Mouse (Mus musculus) hematopoietic stem cell, adult 5-6 weeks (primary cell): ENCODE results near the gene Aldh8a1. TPM values are rescaled to one million over a fixed set of nuclear protein-coding genes. Genes with fewer than 3 reads are reported as not detected.

Experiments used
- ATAC-seq, 2 experiments: fragments of 125-278 bp in 1 of 2; replicated peaks in 1 of 2; 2 replicates each; pipeline ENCODE4 v1.8.0; 2016 to 2017; ENCODE audit warnings: inconsistent platforms in 2 of 2, mild to moderate bottlenecking in 2 of 2, moderate number of reproducible peaks in 2 of 2, low read depth in 1 of 2, moderate TSS enrichment in 1 of 2; ENCODE audit not compliant: low FRiP score in 2 of 2, poor library complexity in 2 of 2, severe bottlenecking in 2 of 2, insufficient read depth in 1 of 2, low TSS enrichment in 1 of 2
- total RNA-seq: library from RNA; stranded (forward); fragments of 172-1452, 232-1000 nt; gene quantifications from 2 replicates; pipeline ENCODE4 v1.2.3, GENCODE M21; 2017

Aldh8a1 gene
- not detected in 2 replicates for total RNA-seq

- ATAC-seq, result peak; percentile 17 to 36; a peak in 1 of 4 replicates
These were observed at the start of gene Aldh8a1 for GRCm38 (mm10) chr10:21376682-21377473. Gene Aldh8a1 (plus strand): TSS chr10:21377291.

GRCm38 (mm10) chr10:21327605-21328135 lies 49.4 kb upstream of the Aldh8a1 start:
- ATAC-seq, result no peak

- ATAC-seq, result peak; percentile 17 to 32; a peak in 2 of 4 replicates
These were observed 42.6 kb upstream of the Aldh8a1 start for GRCm38 (mm10) chr10:21334349-21335105.

- no peak for ATAC-seq
These were observed 41.6 kb upstream of the Aldh8a1 start for GRCm38 (mm10) chr10:21335534-21335933.

GRCm38 (mm10) chr10:21337191-21337590 lies 39.9 kb upstream of the Aldh8a1 start:
- ATAC-seq, result no peak

GRCm38 (mm10) chr10:21341706-21342105 lies 35.4 kb upstream of the Aldh8a1 start:
- ATAC-seq, result no peak

- no peak for ATAC-seq
These were observed 34.6 kb upstream of the Aldh8a1 start for GRCm38 (mm10) chr10:21342331-21343005.

GRCm38 (mm10) chr10:21347332-21347731 lies 29.8 kb upstream of the Aldh8a1 start:
- ATAC-seq, result no peak

GRCm38 (mm10) chr10:21349449-21349848 lies 27.6 kb upstream of the Aldh8a1 start:
- no peak for ATAC-seq

GRCm38 (mm10) chr10:21349946-21350345 lies 27.1 kb upstream of the Aldh8a1 start:
- no peak for ATAC-seq

- no peak for ATAC-seq
These were observed 26.3 kb upstream of the Aldh8a1 start for GRCm38 (mm10) chr10:21350531-21351515.

GRCm38 (mm10) chr10:21351766-21352165 lies 25.3 kb upstream of the Aldh8a1 start:
- ATAC-seq, result no peak

- no peak for ATAC-seq
These were observed 23.2 kb upstream of the Aldh8a1 start for GRCm38 (mm10) chr10:21353890-21354289.

- no peak for ATAC-seq
These were observed 22.6 kb upstream of the Aldh8a1 start for GRCm38 (mm10) chr10:21354506-21354905.

GRCm38 (mm10) chr10:21357986-21358385 lies 19.1 kb upstream of the Aldh8a1 start:
- no peak for ATAC-seq

GRCm38 (mm10) chr10:21359086-21359485 lies 18.0 kb upstream of the Aldh8a1 start:
- ATAC-seq, result no peak

- no peak for ATAC-seq
These were observed 15.2 kb upstream of the Aldh8a1 start for GRCm38 (mm10) chr10:21361871-21362270.
